Mouse (Mus musculus) olfactory bulb, adult 2 months (tissue): ENCODE results near the gene Lhfp.

ENCODE experiments used
- CTCF ChIP-seq: fragments of 200-500 bp; IDR thresholded peaks from 2 replicates; pipeline ENCODE4 v1.5.1; 2012; ENCODE audit warnings: low read depth, mild to moderate bottlenecking, low read length, moderate library complexity; ENCODE audit not compliant: insufficient read depth
- POLR2A ChIP-seq: fragments of 200-500 bp; IDR thresholded peaks from 2 replicates; pipeline ENCODE4 v1.6.1; 2012; ENCODE audit warnings: mild to moderate bottlenecking, low read depth, low read length, moderate library complexity; ENCODE audit not compliant: insufficient read depth

GRCm38 (mm10) chr3:53080710-53081109, 39.4 kb downstream of the Lhfp start:
- TF ChIP-seq POLR2A = no peak
- no peak for TF ChIP-seq CTCF
